12 mouse cellular contexts compared by ENCODE assay signal in the genomic region with DNA sequence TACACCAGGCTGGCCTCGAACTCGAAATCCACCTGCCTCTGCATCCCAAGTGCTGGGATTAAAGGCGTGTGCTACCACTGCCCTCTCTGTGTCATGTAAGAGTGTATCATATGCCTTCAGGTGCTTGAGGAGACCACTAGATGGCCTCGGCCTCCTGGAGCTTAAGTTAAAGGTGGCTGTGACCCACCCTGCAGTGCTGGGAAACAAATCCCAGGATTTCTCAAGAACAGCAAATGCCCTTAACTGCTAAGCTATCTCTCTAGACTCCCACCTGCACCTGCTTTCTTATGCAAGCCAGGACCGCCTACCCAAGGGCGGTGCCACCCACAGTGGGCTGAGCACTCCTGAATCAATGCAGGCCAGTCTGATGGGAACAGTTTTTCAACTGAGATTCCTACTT. TPM values are rescaled to one million over a fixed set of nuclear protein-coding genes. Genes with fewer than 3 reads are reported as not detected.
DNase-seq lines count a peak whose midpoint lies in the region; TF ChIP-seq lines count a peak whose summit lies in the region.
"Had no signal": no experiment of that assay in that cellular context is flagged by ENCODE, and none has a peak within 500 bp of the region (broad histone marks: within the 10 kb centered on the region; RNA-seq: fewer than 3 reads in every experiment).

No protein-coding gene starts in this region.

- no peak for TF ChIP-seq EP300 in heart, adult 2 months (IDR thresholded peaks at IDR 0.05; ENCODE audit: insufficient read depth, low read depth, low read length)

- intact Hi-C loops in heart, adult 2 months (cut with DNase I): no loop called here
- intact Hi-C loops in heart, postnatal 14 days (cut with DNase I): loop anchor here (5.0 to 10.0 kb wide), 2 partner anchors 52 to 170 kb away; partner anchors contain the start of genes Mtrf1 and Naa16

- no peak overlapping the region for H3K9ac ChIP-seq in heart, adult 2 months (ENCODE audit: low read depth, low read length)
- H3K9ac ChIP-seq: intestine, embryonic 15.5 days had no signal

- no peak overlapping the region for H3K27ac ChIP-seq in heart, adult 2 months
- no peak overlapping the region for H3K27ac ChIP-seq in spleen, adult 2 months (ENCODE audit: insufficient read depth, low read length)
- H3K27ac ChIP-seq: intestine, embryonic 15.5 days had no signal

- no peaks in the 10 kb centered on the region for H3K27me3 ChIP-seq in heart, adult 2 months (ENCODE audit: control insufficient read depth, insufficient read depth, low read length)
- H3K27me3 ChIP-seq in spleen, adult 2 months (ENCODE audit: control insufficient read depth, insufficient read depth, low read length): no peaks in the 10 kb centered on the region
- H3K27me3 ChIP-seq in splenic B cell, adult 2 months (ENCODE audit: control insufficient read depth, insufficient read depth, low read length, poor library complexity, severe bottlenecking): no peaks in the 10 kb centered on the region
- H3K27me3 ChIP-seq: intestine, embryonic 15.5 days had no signal

- TF ChIP-seq CTCF in heart, adult 2 months (IDR thresholded peaks at IDR 0.05): peak; percentile 49
- TF ChIP-seq CTCF in spleen, adult 2 months (IDR thresholded peaks at IDR 0.05; ENCODE audit: extremely low read depth, insufficient read depth, insufficient read length, insufficient replicate concordance): peak; percentile 6; the same call in 1 of the 2 replicates

- H3K79me2 ChIP-seq in heart, adult 2 months (replicated peaks; ENCODE audit: control insufficient read depth, insufficient read depth, low read length): peaks cover 4% of the 10 kb centered on the region

- no peak overlapping the region for H3K4me3 ChIP-seq in heart, adult 2 months
- H3K4me3 ChIP-seq in spleen, adult 2 months (ENCODE audit: extremely low read depth, insufficient read depth, insufficient read length): no peak overlapping the region
- H3K4me3 ChIP-seq: erythroblast, embryonic 14.5 days; intestine, embryonic 15.5 days had no signal

- no peak for TF ChIP-seq POLR2A in heart, adult 2 months (IDR thresholded peaks at IDR 0.05; ENCODE audit: insufficient read depth, low read depth, low read length)
- TF ChIP-seq POLR2A in spleen, adult 2 months (IDR thresholded peaks at IDR 0.05; ENCODE audit: low read depth, low read length): no peak

- H3K36me3 ChIP-seq in heart, adult 2 months (ENCODE audit: control insufficient read depth, insufficient read depth, low read length): peaks cover 7% of the 10 kb centered on the region; the same call in 1 of the 2 replicates
- peaks cover 45% of the 10 kb centered on the region for H3K36me3 ChIP-seq in spleen, adult 2 months (ENCODE audit: control insufficient read depth, insufficient read depth, low read length)
- peaks cover 39% of the 10 kb centered on the region for H3K36me3 ChIP-seq in splenic B cell, adult 2 months (ENCODE audit: control insufficient read depth, insufficient read depth, low read length, poor library complexity, severe bottlenecking)

- H3K4me1 ChIP-seq in heart, adult 2 months (ENCODE audit: control insufficient read depth, insufficient read depth, low read length): peaks cover 2% of the 10 kb centered on the region
- H3K4me1 ChIP-seq in spleen, adult 2 months (ENCODE audit: control insufficient read depth, insufficient read depth, insufficient read length): no peaks in the 10 kb centered on the region
- H3K4me1 ChIP-seq: intestine, embryonic 15.5 days had no signal

- DNase-seq in heart, adult 2 months: no peak
- DNase-seq in heart, postnatal 14 days: no peak
- no peak for DNase-seq in spleen, adult 2 months (ENCODE audit: low read depth in 1 of 2, low spot score in 2 of 2)
- no peak for DNase-seq in spleen, postnatal 14 days (ENCODE audit: low spot score in 2 of 2)
- DNase-seq in embryo, embryonic 10.5 days (ENCODE audit: low spot score): peak; percentile 25
- DNase-seq in splenic B cell, adult 2 months (ENCODE audit: low read depth, low spot score): peak; percentile 32
- DNase-seq in kidney, postnatal 14 days: no peak
- no peak for DNase-seq in right cerebral cortex, postnatal 4 days
- DNase-seq: adrenal gland, postnatal 14 days; cerebellum, adult 9-11 months had no signal

- 86% methylated on average over 6 of the region's 6 CpGs for WGBS in heart, adult 2 months
- WGBS in spleen, adult 2 months: 92% methylated on average over 6 of the region's 6 CpGs

RNA-seq across cellular contexts. Expression of gene Sugt1, which starts 22.7 kb away (rescaled TPM):
- 10 to 100 TPM; 52.4 to 64.9 TPM for total RNA-seq in heart, adult 2 months (2021)
- 5.7 and 16.9 TPM in 2 replicates for polyA plus RNA-seq in heart, adult 2 months (2012; rRNA removed)
- total RNA-seq in heart, postnatal 14 days (2021): 10 to 100 TPM; 70.4 to 72.2 TPM
- polyA plus RNA-seq in spleen, adult 2 months (2012; rRNA removed): 3.4 and 3.7 TPM in 2 replicates

Comparison
In these comparisons a context has a peak if more than half of its experiments do, and no peak if none do; other contexts are left out.
1. DNase-seq: peak in embryo, embryonic 10.5 days (single experiment) and splenic B cell, adult 2 months (single experiment); none in heart, adult 2 months (0 of 2), heart, postnatal 14 days (0 of 2), spleen, adult 2 months (0 of 2), spleen, postnatal 14 days (0 of 2), kidney, postnatal 14 days (single experiment) and right cerebral cortex, postnatal 4 days (single experiment).